Mouse (Mus musculus): Measurements from ENCODE around the gene Tmem211. TPM values are rescaled to one million over a fixed set of nuclear protein-coding genes. Genes with fewer than 3 reads are reported as not detected.

The Tmem211 gene
- polyA plus RNA-seq, 2 experiments, result 0.18 TPM; not detected in 1

DNA sequence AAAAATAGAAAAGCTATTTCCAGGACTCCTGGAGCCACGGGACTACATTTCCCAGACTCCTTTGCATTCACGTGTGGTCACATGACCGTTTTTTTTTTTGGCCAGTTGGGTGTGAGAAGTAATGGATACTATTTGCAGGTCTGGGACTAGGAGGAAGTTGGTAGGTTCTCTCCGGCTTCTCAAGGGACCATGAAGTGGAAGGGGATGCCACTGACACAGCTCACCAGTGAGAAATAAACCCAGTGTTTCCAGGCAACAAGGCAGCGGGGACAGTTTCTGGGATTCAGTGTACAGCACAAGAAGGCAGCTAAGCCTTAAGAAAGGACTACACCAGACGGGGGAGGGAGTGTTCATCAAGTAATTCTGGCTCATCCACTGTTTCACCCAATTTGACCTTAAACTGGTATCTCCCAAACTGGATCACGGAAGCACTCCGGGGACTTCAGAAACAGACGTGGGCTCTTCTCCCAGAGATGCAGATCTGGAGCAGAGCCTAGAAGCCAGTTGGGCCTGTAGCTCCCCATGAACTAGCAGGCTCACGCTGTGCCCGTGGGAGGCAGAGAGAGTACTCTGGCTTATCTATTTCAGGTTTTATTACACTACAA, 44.6 kb downstream of the Tmem211 start:
- ATAC-seq (ENCODE audit: low FRiP score, low read depth), result no peak
- H3K36me3 ChIP-seq (ENCODE audit: control insufficient read depth, insufficient read depth, low read length), result no peaks in the 10 kb centered on the region
- no peak for DNase-seq (ENCODE audit: low spot score)
- H3K4me1 ChIP-seq (ENCODE audit: control insufficient read depth, insufficient read depth, low read length), result no peaks in the 10 kb centered on the region
- H3K4me3 ChIP-seq (replicated peaks; ENCODE audit: low read length), result no peak overlapping the region
- 70% methylated on average over 11 of the region's 11 CpGs for WGBS
- no peaks in the 10 kb centered on the region for H3K27me3 ChIP-seq (ENCODE audit: control insufficient read depth, insufficient read depth, low read length)
- no peak for TF ChIP-seq POLR2A (IDR thresholded peaks at IDR 0.05; ENCODE audit: borderline replicate concordance, extremely low read depth, insufficient read depth, insufficient read length)
- H3K9me3 ChIP-seq (ENCODE audit: control insufficient read depth, low read length), result no peaks in the 10 kb centered on the region
- H3K9ac ChIP-seq (ENCODE audit: low read depth, low read length, severe bottlenecking), result no peak overlapping the region
- no peak overlapping the region for H3K4me2 ChIP-seq (replicated peaks; ENCODE audit: low read depth, low read length, severe bottlenecking)
- H3K27ac ChIP-seq (replicated peaks; ENCODE audit: low read depth, low read length), result no peak overlapping the region

DNA sequence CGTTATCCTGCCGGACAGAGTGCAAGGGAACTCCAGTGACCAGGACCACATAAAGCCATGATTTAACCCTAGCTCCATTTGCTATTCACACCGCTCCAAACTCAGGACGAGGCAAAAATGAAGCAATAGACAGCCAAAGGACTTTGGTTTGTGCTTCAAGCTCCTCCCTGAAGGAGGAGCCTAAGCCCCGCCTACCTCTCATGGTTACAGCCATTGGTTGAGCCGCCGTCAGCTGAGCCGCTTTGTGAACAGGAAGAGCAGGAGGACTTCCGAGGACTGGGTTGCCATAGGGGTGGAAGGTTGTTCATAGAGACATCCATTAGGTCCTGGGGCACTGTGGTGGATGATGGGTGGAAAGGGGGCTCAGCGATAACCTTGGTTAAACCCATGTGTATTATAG, 49.1 kb downstream of the Tmem211 start:
- H3K4me3 ChIP-seq (replicated peaks; ENCODE audit: low read length), result no peak overlapping the region
- DNase-seq (ENCODE audit: low spot score), result no peak
- no peaks in the 10 kb centered on the region for H3K9me3 ChIP-seq (ENCODE audit: control insufficient read depth, low read length)
- no peak for ATAC-seq (ENCODE audit: low FRiP score, low read depth)
- no peaks in the 10 kb centered on the region for H3K4me1 ChIP-seq (ENCODE audit: control insufficient read depth, insufficient read depth, low read length)
- H3K36me3 ChIP-seq (ENCODE audit: control insufficient read depth, insufficient read depth, low read length), result no peaks in the 10 kb centered on the region
- H3K4me2 ChIP-seq (replicated peaks; ENCODE audit: low read depth, low read length, severe bottlenecking), result no peak overlapping the region
- no peak overlapping the region for H3K9ac ChIP-seq (ENCODE audit: low read depth, low read length, severe bottlenecking)
- no peaks in the 10 kb centered on the region for H3K27me3 ChIP-seq (ENCODE audit: control insufficient read depth, insufficient read depth, low read length)
- WGBS, result 67% methylated on average over 10 of the region's 10 CpGs
- TF ChIP-seq POLR2A (IDR thresholded peaks at IDR 0.05; ENCODE audit: borderline replicate concordance, extremely low read depth, insufficient read depth, insufficient read length), result no peak
- H3K27ac ChIP-seq (replicated peaks; ENCODE audit: low read depth, low read length), result no peak overlapping the region

DNA sequence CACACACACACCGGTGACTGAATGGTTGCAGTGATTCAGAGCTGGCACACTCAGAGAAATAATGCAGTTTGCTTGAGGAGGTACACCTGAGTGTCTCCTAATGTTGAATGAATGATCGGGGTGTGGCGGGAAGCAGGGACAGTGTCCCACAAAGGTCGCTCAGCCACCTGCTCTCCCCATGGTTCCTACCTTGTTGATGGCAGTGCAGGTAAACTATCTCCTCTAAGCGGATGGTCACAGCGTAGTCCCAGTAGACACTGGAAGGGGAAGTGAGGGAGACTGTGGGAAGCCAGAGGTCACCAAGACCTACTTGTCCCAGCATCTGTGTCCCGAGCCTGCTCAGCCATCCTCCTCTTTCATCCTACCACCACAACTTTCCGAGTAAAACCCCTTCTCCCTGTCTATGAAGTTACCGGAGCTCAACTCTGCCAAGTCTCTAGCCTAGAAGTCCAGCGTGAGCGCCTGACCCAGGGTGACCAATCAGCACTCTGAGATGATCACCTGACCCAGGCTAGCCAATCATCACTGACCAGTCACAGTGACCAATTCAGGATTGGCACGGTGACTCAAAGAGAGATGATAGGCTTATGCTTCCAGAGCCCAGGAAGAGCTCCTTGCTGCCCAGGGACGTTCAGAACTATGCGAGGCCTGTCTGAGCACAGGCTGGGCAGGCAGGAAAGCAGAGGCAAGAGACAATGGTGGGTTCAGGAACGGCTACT, 53.6 kb downstream of the Tmem211 start:
- no peak overlapping the region for H3K9ac ChIP-seq (ENCODE audit: low read depth, low read length, severe bottlenecking)
- H3K4me2 ChIP-seq (replicated peaks; ENCODE audit: low read depth, low read length, severe bottlenecking), result peak overlapping the region; percentile 35
- no peaks in the 10 kb centered on the region for H3K27me3 ChIP-seq (ENCODE audit: control insufficient read depth, insufficient read depth, low read length)
- no peaks in the 10 kb centered on the region for H3K36me3 ChIP-seq (ENCODE audit: control insufficient read depth, insufficient read depth, low read length)
- H3K4me3 ChIP-seq (replicated peaks; ENCODE audit: low read length), result peak overlapping the region; percentile 17; the same call in 1 of the 2 replicates
- DNase-seq (ENCODE audit: low spot score) (peak; percentile 13), ATAC-seq (ENCODE audit: low FRiP score, low read depth) (no peak)
- no peaks in the 10 kb centered on the region for H3K4me1 ChIP-seq (ENCODE audit: control insufficient read depth, insufficient read depth, low read length)
- TF ChIP-seq POLR2A (IDR thresholded peaks at IDR 0.05; ENCODE audit: borderline replicate concordance, extremely low read depth, insufficient read depth, insufficient read length), result no peak
- WGBS, result 23% methylated on average over 15 of the region's 15 CpGs
- H3K27ac ChIP-seq (replicated peaks; ENCODE audit: low read depth, low read length), result no peak overlapping the region
- no peaks in the 10 kb centered on the region for H3K9me3 ChIP-seq (ENCODE audit: control insufficient read depth, low read length)

DNA sequence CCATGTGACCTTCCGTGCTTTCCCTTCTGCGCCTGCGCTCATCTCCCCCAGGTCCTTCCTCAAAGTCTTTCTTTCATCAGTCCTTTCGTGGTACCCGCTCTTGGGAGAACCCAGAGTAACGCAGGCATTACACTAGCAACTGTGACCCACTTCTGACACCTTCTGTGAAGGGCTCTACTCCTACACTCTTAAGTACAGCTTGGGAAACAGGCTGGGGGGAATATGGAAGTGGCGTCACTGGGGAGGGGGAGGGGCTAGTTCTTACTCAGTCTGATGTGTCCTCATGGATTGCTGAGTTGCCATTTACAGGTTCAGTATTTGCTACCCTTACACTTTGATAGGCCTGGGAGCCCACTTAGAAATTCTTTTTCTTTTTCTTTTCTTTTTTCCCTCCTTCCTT, 54.8 kb downstream of the Tmem211 start:
- Histone ChIP-seq H3K4me3 (replicated peaks; ENCODE audit: low read length) (no peak overlapping the region), H3K9ac (ENCODE audit: low read depth, low read length, severe bottlenecking) (no peak overlapping the region), H3K4me2 (replicated peaks; ENCODE audit: low read depth, low read length, severe bottlenecking) (no peak overlapping the region), H3K27ac (replicated peaks; ENCODE audit: low read depth, low read length) (no peak overlapping the region), H3K27me3 (ENCODE audit: control insufficient read depth, insufficient read depth, low read length) (no peaks in the 10 kb centered on the region), H3K9me3 (ENCODE audit: control insufficient read depth, low read length) (no peaks in the 10 kb centered on the region), H3K4me1 (ENCODE audit: control insufficient read depth, insufficient read depth, low read length) (no peaks in the 10 kb centered on the region), H3K36me3 (ENCODE audit: control insufficient read depth, insufficient read depth, low read length) (no peaks in the 10 kb centered on the region)
- no peak for ATAC-seq (ENCODE audit: low FRiP score, low read depth)
- TF ChIP-seq POLR2A (IDR thresholded peaks at IDR 0.05; ENCODE audit: borderline replicate concordance, extremely low read depth, insufficient read depth, insufficient read length), result no peak
- WGBS, result 93% methylated on average over 7 of the region's 7 CpGs
- no peak for DNase-seq (ENCODE audit: low spot score)

DNA sequence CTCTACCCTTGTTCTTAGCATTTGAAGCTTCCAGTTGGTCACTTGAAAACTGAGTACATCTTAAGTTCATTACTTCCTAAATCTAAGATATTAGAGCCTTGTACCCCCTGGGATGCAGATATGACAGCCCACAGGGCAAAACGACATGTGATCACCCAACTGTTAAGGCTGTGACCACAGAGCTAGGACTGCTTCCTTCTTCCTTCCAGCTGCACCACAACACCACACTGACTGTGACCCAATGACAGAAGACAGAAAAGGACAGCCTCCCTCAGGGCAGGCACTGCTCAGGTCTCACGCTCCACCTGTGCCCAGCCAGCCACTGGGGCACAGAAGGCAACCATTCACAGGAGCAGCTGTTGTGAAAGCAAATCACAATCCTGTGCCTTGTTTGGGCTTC, 57.0 kb downstream of the Tmem211 start:
- Histone ChIP-seq H3K4me3 (replicated peaks; ENCODE audit: low read length) (no peak overlapping the region), H3K9me3 (ENCODE audit: control insufficient read depth, low read length) (no peaks in the 10 kb centered on the region), H3K27ac (replicated peaks; ENCODE audit: low read depth, low read length) (no peak overlapping the region), H3K9ac (ENCODE audit: low read depth, low read length, severe bottlenecking) (no peak overlapping the region), H3K27me3 (ENCODE audit: control insufficient read depth, insufficient read depth, low read length) (peaks cover 22% of the 10 kb centered on the region), H3K4me2 (replicated peaks; ENCODE audit: low read depth, low read length, severe bottlenecking) (no peak overlapping the region), H3K36me3 (ENCODE audit: control insufficient read depth, insufficient read depth, low read length) (no peaks in the 10 kb centered on the region), H3K4me1 (ENCODE audit: control insufficient read depth, insufficient read depth, low read length) (no peaks in the 10 kb centered on the region)
- no peak for TF ChIP-seq POLR2A (IDR thresholded peaks at IDR 0.05; ENCODE audit: borderline replicate concordance, extremely low read depth, insufficient read depth, insufficient read length)
- DNase-seq (ENCODE audit: low spot score) (no peak), ATAC-seq (ENCODE audit: low FRiP score, low read depth) (no peak)
- WGBS, result 67% methylated on average over 2 of the region's 2 CpGs

Measured in limb, embryonic 14.5 days (tissue).